8 mouse cellular contexts compared by ENCODE assay signal in the genomic region with DNA sequence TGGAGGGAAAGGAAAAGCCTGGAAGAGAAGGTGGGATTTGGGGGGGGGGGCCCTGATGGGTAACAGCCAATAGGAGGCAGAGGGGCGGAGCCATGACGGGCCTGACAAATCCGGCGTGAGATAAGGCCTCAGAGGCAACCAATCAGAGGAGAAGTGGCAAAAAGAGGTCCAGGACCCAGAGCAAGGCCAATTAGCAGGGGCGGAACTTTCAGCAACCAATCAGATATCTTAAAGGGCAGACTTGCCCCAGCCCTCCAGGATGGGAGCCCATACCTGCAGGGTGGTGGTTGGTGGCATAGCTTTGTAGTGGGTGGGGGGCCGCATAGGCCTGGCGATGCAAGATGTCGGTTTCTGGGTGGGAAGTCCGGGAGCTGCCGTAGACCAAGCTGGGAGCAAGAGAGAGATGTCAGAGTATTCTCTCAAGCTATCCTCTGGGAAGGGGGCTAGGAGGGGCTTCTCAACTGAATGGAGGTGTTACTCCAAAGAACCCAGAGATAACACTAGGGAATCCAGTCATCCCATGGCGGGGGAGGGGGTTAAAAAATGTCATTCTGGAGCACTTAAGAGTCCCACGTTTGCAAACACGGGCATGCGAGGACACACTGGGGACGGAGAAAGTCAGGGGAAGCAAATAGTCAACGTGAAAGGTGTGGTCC. TPM values are rescaled to one million over a fixed set of nuclear protein-coding genes. Genes with fewer than 3 reads are reported as not detected.
DNase-seq lines count a peak whose midpoint lies in the region; ATAC-seq and TF ChIP-seq lines count a peak whose summit lies in the region.

No protein-coding gene starts in this region.

- TF ChIP-seq POLR2A in brain, embryonic 14.5 days (IDR thresholded peaks at IDR 0.05; ENCODE audit: borderline replicate concordance, extremely low read depth, insufficient read depth, insufficient read length, poor library complexity, severe bottlenecking) = no peak

- peak overlapping the region; percentile 91; the same call in 1 of the 2 replicates for H3K9ac ChIP-seq in ES-E14 (ENCODE audit: insufficient read depth, low read depth, low read length, poor library complexity, severe bottlenecking)
- H3K9ac ChIP-seq in heart, embryonic 13.5 days = peak overlapping the region; percentile 98
- peak overlapping the region; percentile 90 for H3K9ac ChIP-seq in kidney, postnatal 0 days (ENCODE audit: low read depth, low read length)
- H3K9ac ChIP-seq in liver, embryonic 13.5 days = peak overlapping the region; percentile 87
- H3K9ac ChIP-seq in neural tube, embryonic 13.5 days = peak overlapping the region; percentile 94

- 2% methylated on average over 16 of the region's 16 CpGs for WGBS in forebrain, embryonic 10.5 days
- 5% methylated on average over 16 of the region's 16 CpGs for WGBS in heart, embryonic 13.5 days
- 5% methylated on average over 15 of the region's 16 CpGs for WGBS in kidney, postnatal 0 days
- 24% methylated on average over 16 of the region's 16 CpGs for WGBS in liver, embryonic 13.5 days (ENCODE audit: insufficient replicate concordance)
- 4% methylated on average over 15 of the region's 16 CpGs for WGBS in neural tube, embryonic 13.5 days

- DNase-seq in ES-E14 (ENCODE audit: low read depth, low spot score) = peak; percentile 83
- DNase-seq in brain, embryonic 14.5 days (ENCODE audit: low read depth) = peak; percentile 98
- DNase-seq in forebrain, embryonic 10.5 days (ENCODE audit: extremely low spot score, low spot score) = peak; percentile 89
- DNase-seq in kidney, postnatal 0 days (ENCODE audit: low spot score) = peak; percentile 98
- peak; percentile 63 for DNase-seq in liver, embryonic 13.5 days
- peak; percentile 49 for DNase-seq in thymus, postnatal 25 days

- no peak for TF ChIP-seq CTCF in brain, embryonic 14.5 days (IDR thresholded peaks at IDR 0.05; ENCODE audit: borderline replicate concordance, extremely low read depth, insufficient read depth, insufficient read length)
- no peak for TF ChIP-seq CTCF in kidney, postnatal 0 days (IDR thresholded peaks at IDR 0.05; ENCODE audit: low read depth)

- ATAC-seq in heart, embryonic 13.5 days (ENCODE audit: extremely low read depth, insufficient number of reproducible peaks, low FRiP score, low TSS enrichment) = peak; percentile 9; the same call in 1 of the 2 replicates
- ATAC-seq in kidney, postnatal 0 days (replicated peaks; ENCODE audit: low FRiP score, low read depth) = peak; percentile 41
- ATAC-seq in liver, embryonic 13.5 days (ENCODE audit: low read depth) = peak; percentile 5; the same call in 1 of the 2 replicates
- peak; percentile 41 for ATAC-seq in neural tube, embryonic 13.5 days (ENCODE audit: low read depth)

- peaks cover 38% of the 10 kb centered on the region for H3K36me3 ChIP-seq in ES-E14 (ENCODE audit: control insufficient read depth, insufficient read depth, low read length, poor library complexity, severe bottlenecking)
- H3K36me3 ChIP-seq in forebrain, embryonic 10.5 days (replicated peaks) = peaks cover 52% of the 10 kb centered on the region
- peaks cover 52% of the 10 kb centered on the region for H3K36me3 ChIP-seq in heart, embryonic 13.5 days
- peaks cover 36% of the 10 kb centered on the region for H3K36me3 ChIP-seq in kidney, postnatal 0 days (ENCODE audit: insufficient read depth, low read length)
- H3K36me3 ChIP-seq in liver, embryonic 13.5 days = peaks cover 43% of the 10 kb centered on the region
- peaks cover 48% of the 10 kb centered on the region for H3K36me3 ChIP-seq in neural tube, embryonic 13.5 days

- H3K9me3 ChIP-seq in ES-E14 (ENCODE audit: control insufficient read depth, insufficient read depth, low read depth, low read length) = no peaks in the 10 kb centered on the region
- no peaks in the 10 kb centered on the region for H3K9me3 ChIP-seq in forebrain, embryonic 10.5 days
- H3K9me3 ChIP-seq in heart, embryonic 13.5 days = no peaks in the 10 kb centered on the region
- no peaks in the 10 kb centered on the region for H3K9me3 ChIP-seq in kidney, postnatal 0 days (replicated peaks; ENCODE audit: low read length)
- no peaks in the 10 kb centered on the region for H3K9me3 ChIP-seq in liver, embryonic 13.5 days (replicated peaks)
- no peaks in the 10 kb centered on the region for H3K9me3 ChIP-seq in neural tube, embryonic 13.5 days

- no peaks in the 10 kb centered on the region for H3K27me3 ChIP-seq in forebrain, embryonic 10.5 days (ENCODE audit: poor library complexity, severe bottlenecking)
- no peaks in the 10 kb centered on the region for H3K27me3 ChIP-seq in heart, embryonic 13.5 days (replicated peaks)
- no peaks in the 10 kb centered on the region for H3K27me3 ChIP-seq in kidney, postnatal 0 days (ENCODE audit: insufficient read depth, low read length)
- no peaks in the 10 kb centered on the region for H3K27me3 ChIP-seq in liver, embryonic 13.5 days
- H3K27me3 ChIP-seq in neural tube, embryonic 13.5 days = no peaks in the 10 kb centered on the region

- peak overlapping the region; percentile 97 to 99 for H3K4me3 ChIP-seq in ES-E14 (ENCODE audit: insufficient read depth in 1 of 2, low read depth in 1 of 2, low read length in 2 of 2, poor library complexity in 1 of 2, severe bottlenecking in 1 of 2)
- peak overlapping the region; percentile 97 for H3K4me3 ChIP-seq in forebrain, embryonic 10.5 days
- H3K4me3 ChIP-seq in heart, embryonic 13.5 days = peak overlapping the region; percentile 80
- peak overlapping the region; percentile 69 for H3K4me3 ChIP-seq in kidney, postnatal 0 days (replicated peaks; ENCODE audit: low read depth, low read length)
- peak overlapping the region; percentile 77 for H3K4me3 ChIP-seq in liver, embryonic 13.5 days (replicated peaks)
- peak overlapping the region; percentile 89 for H3K4me3 ChIP-seq in neural tube, embryonic 13.5 days

- peak overlapping the region; percentile 33 for H3K27ac ChIP-seq in ES-E14 (ENCODE audit: insufficient read depth, low read depth, low read length, poor library complexity, severe bottlenecking)
- H3K27ac ChIP-seq in forebrain, embryonic 10.5 days = peak overlapping the region; percentile 99
- H3K27ac ChIP-seq in heart, embryonic 13.5 days (replicated peaks) = peak overlapping the region; percentile 99
- H3K27ac ChIP-seq in kidney, postnatal 0 days = peak overlapping the region; percentile 98; the same call in 1 of the 2 replicates
- H3K27ac ChIP-seq in liver, embryonic 13.5 days = 0 out of 2 replicates have a peak overlapping the region, but pooled peaks have one; percentile 95
- peak overlapping the region; percentile 100 for H3K27ac ChIP-seq in neural tube, embryonic 13.5 days (replicated peaks)

- in situ Hi-C loops in ES-E14 (cut with MboI; ENCODE audit: low sequenced_read_pairs in 2 of 2, unreplicated experiment in 2 of 2) = no loop called here

- peak overlapping the region; percentile 98 for H3K4me2 ChIP-seq in heart, embryonic 13.5 days
- peak overlapping the region; percentile 95 for H3K4me2 ChIP-seq in kidney, postnatal 0 days (ENCODE audit: low read length)
- H3K4me2 ChIP-seq in liver, embryonic 13.5 days = peak overlapping the region; percentile 99
- H3K4me2 ChIP-seq in neural tube, embryonic 13.5 days = peak overlapping the region; percentile 99

- H3K4me1 ChIP-seq in ES-E14 (ENCODE audit: control insufficient read depth in 2 of 2, insufficient read depth in 2 of 2, low read length in 2 of 2, poor library complexity in 1 of 2) = peaks cover 4 to 24% of the 10 kb centered on the region in 2 experiments; a peak in 3 of 4 replicates
- H3K4me1 ChIP-seq in forebrain, embryonic 10.5 days = peaks cover 47% of the 10 kb centered on the region
- H3K4me1 ChIP-seq in heart, embryonic 13.5 days = peaks cover 30% of the 10 kb centered on the region
- H3K4me1 ChIP-seq in kidney, postnatal 0 days (replicated peaks; ENCODE audit: insufficient read depth, low read length) = 0 out of 2 replicates have a peak, but pooled peaks cover 10% of the 10 kb centered on the region
- H3K4me1 ChIP-seq in liver, embryonic 13.5 days (replicated peaks) = peaks cover 39% of the 10 kb centered on the region
- H3K4me1 ChIP-seq in neural tube, embryonic 13.5 days (replicated peaks) = peaks cover 32% of the 10 kb centered on the region

RNA-seq across cellular contexts. Expression of a gene that starts 1.6 kb away (rescaled TPM):
- total RNA-seq in ES-E14 (2012; rRNA removed) = 32.3 and 37.5 TPM in 2 replicates
- 10.5 and 39.1 TPM in 2 replicates for polyA plus RNA-seq in brain, embryonic 14.5 days (2012; rRNA removed)
- polyA plus RNA-seq in forebrain, embryonic 10.5 days (2016; fragmentation: Nextera tagmentation; extraction: Ambion mirVana) = 11.9 and 12.7 TPM in 2 replicates
- 6.8 and 7.1 TPM in 2 replicates for polyA plus RNA-seq in heart, embryonic 13.5 days (2015; fragmentation: Nextera tagmentation; extraction: Ambion mirVana)
- polyA plus RNA-seq in kidney, postnatal 0 days (2015; fragmentation: Nextera tagmentation; extraction: Ambion mirVana) = 5.8 and 6.1 TPM in 2 replicates
- 1.7 and 2.2 TPM in 2 replicates for polyA plus RNA-seq in liver, embryonic 13.5 days (2015; fragmentation: Nextera tagmentation; extraction: Ambion mirVana)
- polyA plus RNA-seq in neural tube, embryonic 13.5 days (2015; fragmentation: Nextera tagmentation; extraction: Ambion mirVana) = 12.3 and 15.1 TPM in 2 replicates

RNA-seq across cellular contexts. Expression of a gene that starts 11.2 kb away (rescaled TPM):
- 94.2 and 106 TPM in 2 replicates for total RNA-seq in ES-E14 (2012; rRNA removed)
- polyA plus RNA-seq in brain, embryonic 14.5 days (2012; rRNA removed) = 81.9 and 84.1 TPM in 2 replicates
- 61.2 and 67.6 TPM in 2 replicates for polyA plus RNA-seq in forebrain, embryonic 10.5 days (2016; fragmentation: Nextera tagmentation; extraction: Ambion mirVana)
- polyA plus RNA-seq in heart, embryonic 13.5 days (2015; fragmentation: Nextera tagmentation; extraction: Ambion mirVana) = 46.6 and 49.6 TPM in 2 replicates
- 65.0 and 65.3 TPM in 2 replicates for polyA plus RNA-seq in kidney, postnatal 0 days (2015; fragmentation: Nextera tagmentation; extraction: Ambion mirVana)
- 31.5 and 32.0 TPM in 2 replicates for polyA plus RNA-seq in liver, embryonic 13.5 days (2015; fragmentation: Nextera tagmentation; extraction: Ambion mirVana)
- 58.9 and 65.6 TPM in 2 replicates for polyA plus RNA-seq in neural tube, embryonic 13.5 days (2015; fragmentation: Nextera tagmentation; extraction: Ambion mirVana)

RNA-seq across cellular contexts. Expression of a gene that starts 11.4 kb away (rescaled TPM):
- total RNA-seq in ES-E14 (2012; rRNA removed) = 9.8 and 11.4 TPM in 2 replicates
- 25.0 and 30.6 TPM in 2 replicates for polyA plus RNA-seq in brain, embryonic 14.5 days (2012; rRNA removed)
- polyA plus RNA-seq in forebrain, embryonic 10.5 days (2016; fragmentation: Nextera tagmentation; extraction: Ambion mirVana) = 16.5 and 17.7 TPM in 2 replicates
- 12.5 and 13.6 TPM in 2 replicates for polyA plus RNA-seq in heart, embryonic 13.5 days (2015; fragmentation: Nextera tagmentation; extraction: Ambion mirVana)
- 44.3 and 45.1 TPM in 2 replicates for polyA plus RNA-seq in kidney, postnatal 0 days (2015; fragmentation: Nextera tagmentation; extraction: Ambion mirVana)
- polyA plus RNA-seq in liver, embryonic 13.5 days (2015; fragmentation: Nextera tagmentation; extraction: Ambion mirVana) = 7.1 and 7.8 TPM in 2 replicates
- polyA plus RNA-seq in neural tube, embryonic 13.5 days (2015; fragmentation: Nextera tagmentation; extraction: Ambion mirVana) = 16.8 and 17.2 TPM in 2 replicates

RNA-seq across cellular contexts. Expression of a gene that starts 33.3 kb away (rescaled TPM):
- 11.1 and 14.4 TPM in 2 replicates for total RNA-seq in ES-E14 (2012; rRNA removed)
- polyA plus RNA-seq in brain, embryonic 14.5 days (2012; rRNA removed) = 18.2 and 20.7 TPM in 2 replicates
- 15.0 and 16.8 TPM in 2 replicates for polyA plus RNA-seq in forebrain, embryonic 10.5 days (2016; fragmentation: Nextera tagmentation; extraction: Ambion mirVana)
- polyA plus RNA-seq in heart, embryonic 13.5 days (2015; fragmentation: Nextera tagmentation; extraction: Ambion mirVana) = 71.6 and 82.6 TPM in 2 replicates
- 47.6 and 53.0 TPM in 2 replicates for polyA plus RNA-seq in kidney, postnatal 0 days (2015; fragmentation: Nextera tagmentation; extraction: Ambion mirVana)
- polyA plus RNA-seq in liver, embryonic 13.5 days (2015; fragmentation: Nextera tagmentation; extraction: Ambion mirVana) = 14.4 and 15.0 TPM in 2 replicates
- polyA plus RNA-seq in neural tube, embryonic 13.5 days (2015; fragmentation: Nextera tagmentation; extraction: Ambion mirVana) = 15.0 and 16.5 TPM in 2 replicates

RNA-seq across cellular contexts. Expression of a gene that starts 34.9 kb away (rescaled TPM):
- total RNA-seq in ES-E14 (2012; rRNA removed) = 39.0 and 39.2 TPM in 2 replicates
- polyA plus RNA-seq in brain, embryonic 14.5 days (2012; rRNA removed) = 125 and 147 TPM in 2 replicates
- polyA plus RNA-seq in forebrain, embryonic 10.5 days (2016; fragmentation: Nextera tagmentation; extraction: Ambion mirVana) = 39.9 and 41.0 TPM in 2 replicates
- 27.0 and 27.1 TPM in 2 replicates for polyA plus RNA-seq in heart, embryonic 13.5 days (2015; fragmentation: Nextera tagmentation; extraction: Ambion mirVana)
- polyA plus RNA-seq in kidney, postnatal 0 days (2015; fragmentation: Nextera tagmentation; extraction: Ambion mirVana) = 25.6 and 27.3 TPM in 2 replicates
- polyA plus RNA-seq in liver, embryonic 13.5 days (2015; fragmentation: Nextera tagmentation; extraction: Ambion mirVana) = 10.4 and 11.8 TPM in 2 replicates
- 46.2 and 47.2 TPM in 2 replicates for polyA plus RNA-seq in neural tube, embryonic 13.5 days (2015; fragmentation: Nextera tagmentation; extraction: Ambion mirVana)

Comparison
In these comparisons a context has a peak if more than half of its experiments do, and no peak if none do; other contexts are left out.
1. Peak in every context shown above with its lines: DNase-seq, ATAC-seq, H3K4me3 ChIP-seq and H3K27ac ChIP-seq.
2. H3K27ac ChIP-seq: peak in every context shown above with its lines; median percentile 100 in neural tube, embryonic 13.5 days; 99 in forebrain, embryonic 10.5 days; 99 in heart, embryonic 13.5 days; 98 in kidney, postnatal 0 days; 95 in liver, embryonic 13.5 days; 33 in ES-E14.